Mouse (Mus musculus): Measurements from ENCODE around the gene Hnrnpf.

The Hnrnpf gene

DNA sequence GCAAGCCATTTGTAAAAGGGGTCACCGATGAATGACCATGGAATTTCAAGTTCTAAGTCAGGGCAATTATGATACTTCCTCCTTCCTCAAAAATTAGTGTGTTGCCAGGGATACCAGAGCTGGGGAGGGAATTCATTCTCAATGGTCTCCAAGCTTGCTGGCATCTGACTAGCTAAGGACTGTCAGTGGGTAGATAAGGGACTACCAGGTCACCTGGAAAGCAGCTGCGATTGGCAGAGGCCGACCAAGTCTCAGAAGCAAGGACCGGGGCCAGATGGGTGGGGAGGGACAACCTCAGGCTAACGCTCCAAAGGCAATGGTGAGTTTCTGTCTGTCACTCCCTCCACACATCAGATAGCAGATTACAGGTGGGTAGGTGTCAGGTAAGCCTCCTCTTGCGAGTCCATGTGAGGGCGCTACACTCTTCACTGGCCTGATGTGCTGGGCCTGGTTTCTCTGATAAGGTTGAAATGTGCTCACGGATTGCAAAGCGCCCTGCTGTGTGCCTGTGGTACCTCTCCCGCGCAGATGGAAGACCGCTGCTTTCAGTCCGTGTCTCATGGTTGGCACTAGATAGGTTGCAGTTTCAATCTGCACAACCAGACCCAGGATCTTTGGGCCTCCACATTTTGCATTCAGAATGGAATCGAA lies 56.9 kb downstream of the Hnrnpf start:
- Histone ChIP-seq H3K9me3 (ENCODE audit: low read length) (no peaks in the 10 kb centered on the region), H3K4me3 (replicated peaks; ENCODE audit: low read length) (peak overlapping the region; percentile 41; the same call in 1 of the 2 replicates), H3K36me3 (ENCODE audit: insufficient read depth, low read length) (no peaks in the 10 kb centered on the region), H3K27me3 (ENCODE audit: insufficient read depth, low read length) (no peaks in the 10 kb centered on the region), H3K4me1 (replicated peaks; ENCODE audit: low read depth, low read length) (peaks cover 62% of the 10 kb centered on the region)
- TF ChIP-seq CTCF (conservative IDR thresholded peaks at IDR 0.05; ENCODE audit: low read length), result peak; percentile 3; the same call in 1 of the 2 replicates
- TF ChIP-seq POU5F1 (IDR thresholded peaks at IDR 0.05; ENCODE audit: borderline replicate concordance, low read length), result no peak

DNA sequence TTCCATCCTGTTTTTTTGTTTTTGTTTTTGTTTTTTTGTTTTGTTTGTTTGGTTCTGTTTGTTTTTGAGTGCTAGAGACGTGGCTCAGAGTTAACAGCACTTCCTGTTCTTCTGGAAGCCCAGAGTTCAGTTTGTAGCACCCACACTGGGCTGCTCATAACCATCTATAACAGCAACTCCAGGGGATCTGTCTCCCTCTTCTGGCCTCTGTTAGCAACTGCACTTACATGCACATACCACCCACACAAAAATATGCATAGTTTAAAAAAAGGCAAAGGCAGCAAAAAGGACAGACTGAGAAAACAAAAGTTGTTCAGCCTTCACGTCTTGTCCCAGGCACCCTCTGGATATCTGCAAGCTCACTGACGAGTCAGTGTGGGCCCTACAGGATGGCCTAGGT lies 63.1 kb downstream of the Hnrnpf start:
- Histone ChIP-seq H3K27me3 (ENCODE audit: insufficient read depth, low read length) (no peaks in the 10 kb centered on the region), H3K4me1 (replicated peaks; ENCODE audit: low read depth, low read length) (peaks cover 40% of the 10 kb centered on the region), H3K4me3 (replicated peaks; ENCODE audit: low read length) (no peak overlapping the region), H3K9me3 (ENCODE audit: low read length) (peaks cover 5% of the 10 kb centered on the region; the same call in 1 of the 2 replicates), H3K36me3 (ENCODE audit: insufficient read depth, low read length) (no peaks in the 10 kb centered on the region)
- TF ChIP-seq NANOG (IDR thresholded peaks at IDR 0.05; ENCODE audit: borderline replicate concordance, low read length) (no peak), CTCF (conservative IDR thresholded peaks at IDR 0.05; ENCODE audit: low read length) (peak; percentile 70)

DNA sequence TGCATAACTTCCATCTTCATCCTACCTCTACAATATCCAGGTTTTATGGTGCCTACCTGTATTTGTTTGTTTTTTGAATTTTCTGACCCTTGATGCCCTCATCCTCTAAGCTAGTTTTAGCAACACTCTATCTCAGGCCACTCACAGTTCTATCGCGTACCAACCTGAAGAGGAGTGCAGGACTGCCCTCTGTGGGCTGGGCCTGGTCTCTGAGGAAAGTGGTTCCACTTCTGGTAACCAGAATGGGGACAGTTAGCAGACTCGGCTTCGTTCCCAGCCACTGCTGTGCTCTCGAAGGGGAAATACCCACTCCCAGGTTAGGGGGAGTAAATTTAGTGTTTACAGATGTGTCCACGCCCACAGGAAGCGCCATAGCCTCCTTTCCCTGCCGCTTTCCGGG lies 66.6 kb downstream of the Hnrnpf start:
- H3K4me3 ChIP-seq (replicated peaks; ENCODE audit: low read length), result 0 out of 2 replicates have a peak overlapping the region, but pooled peaks have one; percentile 4
- H3K4me1 ChIP-seq (replicated peaks; ENCODE audit: low read depth, low read length), result peaks cover 29% of the 10 kb centered on the region
- H3K36me3 ChIP-seq (ENCODE audit: insufficient read depth, low read length), result no peaks in the 10 kb centered on the region
- H3K9me3 ChIP-seq (ENCODE audit: low read length), result peaks cover 5% of the 10 kb centered on the region; the same call in 1 of the 2 replicates
- no peak for TF ChIP-seq NANOG (IDR thresholded peaks at IDR 0.05; ENCODE audit: borderline replicate concordance, low read length)
- TF ChIP-seq CTCF (conservative IDR thresholded peaks at IDR 0.05; ENCODE audit: low read length), result no peak
- TF ChIP-seq POU5F1 (IDR thresholded peaks at IDR 0.05; ENCODE audit: borderline replicate concordance, low read length), result no peak
- H3K27me3 ChIP-seq (ENCODE audit: insufficient read depth, low read length), result no peaks in the 10 kb centered on the region
